Mouse (Mus musculus): ENCODE results near the gene Atp12a. TPM values are rescaled to one million over a fixed set of nuclear protein-coding genes. Genes with fewer than 3 reads are reported as not detected.

Gene Atp12a
- 1.7 and 1.9 TPM in 2 replicates for polyA plus RNA-seq (2011; ENCODE audit: insufficient read depth, insufficient read length, low read depth, missing spikeins)

GRCm38 (mm10) chr14:56364711-56365237, at the start of gene Atp12a:
Gene Atp12a, plus strand, starts transcription at chr14:56365068.
- TF ChIP-seq EP300 (IDR thresholded peaks at IDR 0.05; ENCODE audit: insufficient read depth, low read depth, low read length) = peak; percentile 80; the same call in 1 of the 2 replicates
- no peak for TF ChIP-seq CTCF (IDR thresholded peaks at IDR 0.05; ENCODE audit: low read depth, low read length)
- Histone ChIP-seq H3K27ac (ENCODE audit: insufficient read depth, low read length) (no peak within 1 kb of the TSS), H3K9ac (ENCODE audit: low read depth, poor library complexity, severe bottlenecking) (0 out of 2 replicates have a peak within 1 kb of the TSS, but pooled peaks have one; percentile 16), H3K27me3 (ENCODE audit: control insufficient read depth, insufficient read depth, low read length, poor library complexity, severe bottlenecking) (peaks cover 2% of the 10 kb centered on the region; the same call in 1 of the 2 replicates), H3K36me3 (ENCODE audit: control insufficient read depth, insufficient read depth, low read length, poor library complexity, severe bottlenecking) (no peaks in the 10 kb centered on the region), H3K4me3 (ENCODE audit: low read depth, low read length) (peak within 1 kb of the TSS; percentile 63), H3K9me3 (replicated peaks; ENCODE audit: control insufficient read depth, insufficient read depth, low read length, poor library complexity, severe bottlenecking) (no peaks in the 10 kb centered on the region), H3K4me1 (ENCODE audit: control insufficient read depth, insufficient read depth, low read length) (peaks cover 1% of the 10 kb centered on the region)

- Histone ChIP-seq H3K9ac (ENCODE audit: low read depth, poor library complexity, severe bottlenecking) (no peak overlapping the region), H3K4me3 (ENCODE audit: low read depth, low read length) (no peak overlapping the region), H3K27ac (ENCODE audit: insufficient read depth, low read length) (no peak overlapping the region), H3K4me1 (ENCODE audit: control insufficient read depth, insufficient read depth, low read length) (no peaks in the 10 kb centered on the region), H3K9me3 (replicated peaks; ENCODE audit: control insufficient read depth, insufficient read depth, low read length, poor library complexity, severe bottlenecking) (no peaks in the 10 kb centered on the region), H3K36me3 (ENCODE audit: control insufficient read depth, insufficient read depth, low read length, poor library complexity, severe bottlenecking) (no peaks in the 10 kb centered on the region), H3K27me3 (ENCODE audit: control insufficient read depth, insufficient read depth, low read length, poor library complexity, severe bottlenecking) (no peaks in the 10 kb centered on the region)
- TF ChIP-seq EP300 (IDR thresholded peaks at IDR 0.05; ENCODE audit: insufficient read depth, low read depth, low read length) (no peak), POLR2A (IDR thresholded peaks at IDR 0.05; ENCODE audit: insufficient read depth, low read length) (no peak), CTCF (IDR thresholded peaks at IDR 0.05; ENCODE audit: low read depth, low read length) (no peak)
These were observed 49.3 kb upstream of the Atp12a start for GRCm38 (mm10) chr14:56315519-56315918.

GRCm38 (mm10) chr14:56316333-56316732, 48.5 kb upstream of the Atp12a start:
- H3K4me1 ChIP-seq (ENCODE audit: control insufficient read depth, insufficient read depth, low read length) = no peaks in the 10 kb centered on the region
- no peaks in the 10 kb centered on the region for H3K9me3 ChIP-seq (replicated peaks; ENCODE audit: control insufficient read depth, insufficient read depth, low read length, poor library complexity, severe bottlenecking)
- no peaks in the 10 kb centered on the region for H3K36me3 ChIP-seq (ENCODE audit: control insufficient read depth, insufficient read depth, low read length, poor library complexity, severe bottlenecking)
- H3K4me3 ChIP-seq (ENCODE audit: low read depth, low read length) = no peak overlapping the region
- no peak overlapping the region for H3K9ac ChIP-seq (ENCODE audit: low read depth, poor library complexity, severe bottlenecking)
- TF ChIP-seq EP300 (IDR thresholded peaks at IDR 0.05; ENCODE audit: insufficient read depth, low read depth, low read length) = no peak
- no peak for TF ChIP-seq CTCF (IDR thresholded peaks at IDR 0.05; ENCODE audit: low read depth, low read length)
- no peak for TF ChIP-seq POLR2A (IDR thresholded peaks at IDR 0.05; ENCODE audit: insufficient read depth, low read length)
- no peak overlapping the region for H3K27ac ChIP-seq (ENCODE audit: insufficient read depth, low read length)
- no peaks in the 10 kb centered on the region for H3K27me3 ChIP-seq (ENCODE audit: control insufficient read depth, insufficient read depth, low read length, poor library complexity, severe bottlenecking)

GRCm38 (mm10) chr14:56322982-56323381, 41.9 kb upstream of the Atp12a start:
- H3K27me3 ChIP-seq (ENCODE audit: control insufficient read depth, insufficient read depth, low read length, poor library complexity, severe bottlenecking) = no peaks in the 10 kb centered on the region
- H3K4me1 ChIP-seq (ENCODE audit: control insufficient read depth, insufficient read depth, low read length) = no peaks in the 10 kb centered on the region
- H3K4me3 ChIP-seq (ENCODE audit: low read depth, low read length) = no peak overlapping the region
- H3K9ac ChIP-seq (ENCODE audit: low read depth, poor library complexity, severe bottlenecking) = no peak overlapping the region
- TF ChIP-seq POLR2A (IDR thresholded peaks at IDR 0.05; ENCODE audit: insufficient read depth, low read length) (no peak), EP300 (IDR thresholded peaks at IDR 0.05; ENCODE audit: insufficient read depth, low read depth, low read length) (no peak), CTCF (IDR thresholded peaks at IDR 0.05; ENCODE audit: low read depth, low read length) (no peak)
- H3K9me3 ChIP-seq (replicated peaks; ENCODE audit: control insufficient read depth, insufficient read depth, low read length, poor library complexity, severe bottlenecking) = no peaks in the 10 kb centered on the region
- H3K27ac ChIP-seq (ENCODE audit: insufficient read depth, low read length) = no peak overlapping the region
- H3K36me3 ChIP-seq (ENCODE audit: control insufficient read depth, insufficient read depth, low read length, poor library complexity, severe bottlenecking) = no peaks in the 10 kb centered on the region

- Histone ChIP-seq H3K9ac (ENCODE audit: low read depth, poor library complexity, severe bottlenecking) (no peak overlapping the region), H3K36me3 (ENCODE audit: control insufficient read depth, insufficient read depth, low read length, poor library complexity, severe bottlenecking) (no peaks in the 10 kb centered on the region), H3K9me3 (replicated peaks; ENCODE audit: control insufficient read depth, insufficient read depth, low read length, poor library complexity, severe bottlenecking) (no peaks in the 10 kb centered on the region), H3K4me1 (ENCODE audit: control insufficient read depth, insufficient read depth, low read length) (no peaks in the 10 kb centered on the region), H3K4me3 (ENCODE audit: low read depth, low read length) (no peak overlapping the region), H3K27ac (ENCODE audit: insufficient read depth, low read length) (no peak overlapping the region), H3K27me3 (ENCODE audit: control insufficient read depth, insufficient read depth, low read length, poor library complexity, severe bottlenecking) (no peaks in the 10 kb centered on the region)
- no peak for TF ChIP-seq EP300 (IDR thresholded peaks at IDR 0.05; ENCODE audit: insufficient read depth, low read depth, low read length)
- TF ChIP-seq POLR2A (IDR thresholded peaks at IDR 0.05; ENCODE audit: insufficient read depth, low read length) = no peak
These were observed 39.8 kb upstream of the Atp12a start for GRCm38 (mm10) chr14:56325038-56325437.

GRCm38 (mm10) chr14:56333700-56334099, 31.2 kb upstream of the Atp12a start:
- Histone ChIP-seq H3K27ac (ENCODE audit: insufficient read depth, low read length) (no peak overlapping the region), H3K27me3 (ENCODE audit: control insufficient read depth, insufficient read depth, low read length, poor library complexity, severe bottlenecking) (no peaks in the 10 kb centered on the region), H3K36me3 (ENCODE audit: control insufficient read depth, insufficient read depth, low read length, poor library complexity, severe bottlenecking) (no peaks in the 10 kb centered on the region), H3K9ac (ENCODE audit: low read depth, poor library complexity, severe bottlenecking) (no peak overlapping the region), H3K4me1 (ENCODE audit: control insufficient read depth, insufficient read depth, low read length) (no peaks in the 10 kb centered on the region), H3K4me3 (ENCODE audit: low read depth, low read length) (no peak overlapping the region), H3K9me3 (replicated peaks; ENCODE audit: control insufficient read depth, insufficient read depth, low read length, poor library complexity, severe bottlenecking) (no peaks in the 10 kb centered on the region)
- TF ChIP-seq POLR2A (IDR thresholded peaks at IDR 0.05; ENCODE audit: insufficient read depth, low read length) (no peak), EP300 (IDR thresholded peaks at IDR 0.05; ENCODE audit: insufficient read depth, low read depth, low read length) (no peak), CTCF (IDR thresholded peaks at IDR 0.05; ENCODE audit: low read depth, low read length) (no peak)

All from ES-Bruce4 (cell line).